Mouse (Mus musculus) testis, adult 2 months (tissue): ENCODE results near the gene Spg7.

Source experiments
- CTCF ChIP-seq: fragments of 200-500 bp; IDR thresholded peaks from 2 replicates; pipeline ENCODE4 v1.5.1; 2012; ENCODE audit warnings: low read depth, mild to moderate bottlenecking, inconsistent platforms, low read length, moderate library complexity; ENCODE audit not compliant: control insufficient read depth, insufficient read depth, insufficient replicate concordance
- POLR2A ChIP-seq: fragments of 200-500 bp; IDR thresholded peaks from 2 replicates; pipeline ENCODE4 v1.6.1; 2012; ENCODE audit warnings: low read depth, mild to moderate bottlenecking, inconsistent platforms, low read length, moderate library complexity; ENCODE audit not compliant: control insufficient read depth

DNA sequence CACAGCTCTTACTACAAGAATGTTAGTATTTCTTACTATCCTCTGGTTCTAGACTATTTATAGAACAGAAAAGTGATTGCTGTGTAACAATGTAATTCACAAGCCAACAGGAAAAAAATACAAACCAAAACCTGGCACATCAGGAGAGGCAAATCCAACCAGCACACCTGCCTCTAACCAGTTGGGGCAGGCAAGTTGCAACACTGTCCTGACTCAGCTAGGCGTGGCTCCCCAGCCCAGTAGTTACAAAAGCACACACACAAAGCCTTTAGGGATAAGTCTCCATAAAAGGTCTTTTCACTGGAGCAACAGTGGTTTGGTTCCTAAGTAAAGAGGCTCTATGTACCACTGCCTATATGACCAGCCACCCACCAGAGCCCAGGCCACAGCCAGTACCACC lies 41.5 kb upstream of the Spg7 start:
- TF ChIP-seq POLR2A (no peak), CTCF (no peak)
